Mouse (Mus musculus) adrenal gland, adult 2 months (tissue): ENCODE results near the gene Rimklb. TPM values are rescaled to one million over a fixed set of nuclear protein-coding genes. Genes with fewer than 3 reads are reported as not detected.

Experiments used
- DNase-seq: peaks from one replicate; pipeline ENCODE4 v3.0.0; 2021
- polyA plus RNA-seq: library from polyadenylated mRNA; depleted of rRNA; stranded (reverse); fragments of >200 nt; gene quantifications from 2 replicates; pipeline ENCODE4 v1.2.3, GENCODE M21; 2012; rRNA removed
- total RNA-seq, 2 experiments: library from RNA; stranded (reverse); gene quantifications; 2 replicates each; pipeline ENCODE4 v1.2.3; 2021

Rimklb gene
- total and polyA plus RNA-seq, 3 experiments, result 0.09 TPM; not detected in 2

GRCm38 (mm10) chr6:122417015-122417414 lies 81.5 kb downstream of the Rimklb start:
- DNase-seq, result no peak

- DNase-seq, result no peak
Measured at GRCm38 (mm10) chr6:122416347-122416746, 82.2 kb downstream of the Rimklb start.

DNA sequence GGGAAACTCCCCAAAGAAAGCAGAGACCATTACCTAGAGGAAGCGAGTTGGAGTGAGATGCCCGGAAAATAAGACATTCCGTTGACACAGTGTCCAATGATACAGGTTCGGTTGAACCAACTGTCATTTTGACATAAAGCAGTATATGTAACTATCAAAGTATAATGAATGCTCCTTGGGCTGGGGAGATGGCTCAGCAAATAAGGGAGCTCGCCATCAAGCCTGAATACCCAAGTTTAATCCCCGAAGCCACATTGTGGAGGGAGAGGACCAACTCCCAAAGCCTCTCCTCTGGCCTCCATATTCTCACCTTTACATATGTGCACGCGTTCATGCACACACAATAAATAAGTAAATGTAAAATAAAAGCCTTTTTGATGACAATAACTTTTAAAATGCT lies 87.3 kb downstream of the Rimklb start:
- DNase-seq, result no peak

DNA sequence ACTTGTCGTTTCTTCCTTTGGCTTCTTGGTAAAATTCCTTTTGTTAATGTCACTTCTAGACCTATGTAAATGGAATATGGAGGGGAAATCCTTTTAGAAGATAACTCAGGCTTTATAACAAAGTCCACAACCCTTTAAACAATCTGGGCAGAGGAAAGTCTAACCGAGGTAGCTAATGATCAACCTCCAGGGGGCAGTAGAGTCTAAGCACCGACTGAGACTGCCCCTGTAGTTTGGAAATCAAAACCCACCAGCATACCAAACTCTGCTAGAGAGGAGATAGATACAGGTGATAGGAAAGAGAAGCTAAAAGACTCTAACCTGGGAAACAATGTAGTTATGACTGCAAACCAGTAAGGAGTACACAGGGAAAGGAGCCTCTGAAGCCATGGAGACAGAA lies 96.3 kb downstream of the Rimklb start:
- DNase-seq, result peak; percentile 12

DNA sequence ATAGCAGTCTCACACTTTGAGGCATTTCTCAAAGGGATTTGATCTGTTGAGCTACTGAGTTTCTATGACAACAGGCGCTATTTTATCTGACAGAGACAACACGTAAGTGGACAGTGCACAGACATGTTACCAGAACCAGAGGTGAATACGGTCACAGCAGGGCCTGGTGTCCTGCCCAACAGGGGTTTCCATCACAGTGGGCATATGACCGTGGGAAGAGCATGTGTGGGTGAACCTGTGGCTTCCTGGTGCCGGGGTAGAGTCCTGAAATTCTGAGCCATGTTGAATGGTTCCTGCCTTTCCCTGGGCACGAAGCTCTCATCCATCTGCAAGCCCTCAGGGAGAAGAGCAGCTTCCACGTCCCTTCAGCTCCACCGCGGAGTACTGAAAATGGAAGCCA lies 98.3 kb downstream of the Rimklb start:
- no peak for DNase-seq

Other genes with a start within 250 kb of the Rimklb start
- under 1 TPM in 1 of 2 experiments, not detected in 1; 0.28 TPM for gene Klrg1, start 215.9 kb downstream of the Rimklb start, total RNA-seq
- gene Klrg1, start 215.9 kb downstream of the Rimklb start, polyA plus RNA-seq, result not detected in 2 replicates
- 100 to 1,000 TPM; 159 to 173 TPM for gene M6pr, start 190.0 kb downstream of the Rimklb start, total RNA-seq
- gene M6pr, start 190.0 kb downstream of the Rimklb start, polyA plus RNA-seq, result 31.4 and 41.9 TPM in 2 replicates
- 10 to 100 TPM; 24.8 to 33.6 TPM for gene Phc1, start 158.2 kb downstream of the Rimklb start, total RNA-seq
- 39.9 and 62.2 TPM in 2 replicates for gene Phc1, start 158.2 kb downstream of the Rimklb start, polyA plus RNA-seq
- 10 to 100 TPM; 15.5 to 22.6 TPM for gene Mfap5, start 7.1 kb upstream of the Rimklb start, total RNA-seq
- gene Mfap5, start 7.1 kb upstream of the Rimklb start, polyA plus RNA-seq, result 38.2 and 38.8 TPM in 2 replicates
- gene Aicda, start 55.0 kb upstream of the Rimklb start, total RNA-seq, result not detected
- not detected in 2 replicates for gene Aicda, start 55.0 kb upstream of the Rimklb start, polyA plus RNA-seq
- gene Apobec1, start 103.7 kb upstream of the Rimklb start, total RNA-seq, result 10 to 100 TPM; 11.7 to 13.5 TPM
- 13.4 and 15.4 TPM in 2 replicates for gene Apobec1, start 103.7 kb upstream of the Rimklb start, polyA plus RNA-seq
- not detected for gene Gdf3, start 111.3 kb upstream of the Rimklb start, total RNA-seq
- 0.04 and 0.08 TPM in 2 replicates for gene Gdf3, start 111.3 kb upstream of the Rimklb start, polyA plus RNA-seq
- gene Dppa3, start 127.6 kb upstream of the Rimklb start, total RNA-seq, result not detected
- gene Dppa3, start 127.6 kb upstream of the Rimklb start, polyA plus RNA-seq, result not detected in 2 replicates
- not detected for gene Nanog, start 208.7 kb upstream of the Rimklb start, total RNA-seq
- not detected in 2 replicates for gene Nanog, start 208.7 kb upstream of the Rimklb start, polyA plus RNA-seq